Mouse (Mus musculus): ENCODE measurements around the gene Ptprb. TPM values are rescaled to one million over a fixed set of nuclear protein-coding genes. Genes with fewer than 3 reads are reported as not detected.

The Ptprb gene
- polyA plus RNA-seq, 1 experiment from 2014 or later, result 2.8 TPM

GRCm38 (mm10) chr10:116382826-116383685 lies 107.7 kb downstream of the Ptprb start:
- no peak overlapping the region for H3K9ac ChIP-seq
- H3K4me1 ChIP-seq, result peaks cover 14% of the 10 kb centered on the region
- no peak overlapping the region for H3K4me3 ChIP-seq
- peak overlapping the region; percentile 51; the same call in 1 of the 2 replicates for H3K27ac ChIP-seq
- no peak overlapping the region for H3K4me2 ChIP-seq
- no peaks in the 10 kb centered on the region for H3K27me3 ChIP-seq
- ATAC-seq (ENCODE audit: insufficient number of reproducible peaks, insufficient read depth, low FRiP score, low TSS enrichment, low read depth), result no peak
- 54% methylated on average over 13 of the region's 13 CpGs for WGBS
- no peaks in the 10 kb centered on the region for H3K9me3 ChIP-seq
- no peaks in the 10 kb centered on the region for H3K36me3 ChIP-seq

DNA sequence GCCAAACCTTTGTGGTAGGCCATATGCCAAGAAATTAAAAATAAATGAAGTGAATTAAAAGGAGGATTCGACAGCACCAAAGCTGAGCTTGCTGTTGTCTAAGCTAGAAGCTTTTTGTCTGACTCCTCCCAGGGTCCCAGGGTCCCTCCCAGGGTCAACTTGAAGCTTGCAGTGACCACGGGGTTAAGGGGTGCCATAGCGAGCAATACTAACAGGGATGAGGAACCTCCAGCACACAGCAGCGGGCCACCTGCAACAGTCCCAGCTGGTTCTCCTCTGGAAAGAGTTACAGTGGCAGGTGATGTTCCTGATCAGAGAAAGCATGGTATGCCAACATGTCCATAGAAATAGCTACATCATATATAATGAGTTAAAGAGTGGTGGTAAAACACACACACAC lies 109.1 kb downstream of the Ptprb start:
- H3K4me2 ChIP-seq, result no peak overlapping the region
- no peaks in the 10 kb centered on the region for H3K27me3 ChIP-seq
- no peaks in the 10 kb centered on the region for H3K9me3 ChIP-seq
- no peak for ATAC-seq (ENCODE audit: insufficient number of reproducible peaks, insufficient read depth, low FRiP score, low TSS enrichment, low read depth)
- no peak overlapping the region for H3K9ac ChIP-seq
- no peak overlapping the region for H3K4me3 ChIP-seq
- no peaks in the 10 kb centered on the region for H3K36me3 ChIP-seq
- no peak overlapping the region for H3K27ac ChIP-seq
- WGBS, result 74% methylated on average over 4 of the region's 4 CpGs
- peaks cover 14% of the 10 kb centered on the region for H3K4me1 ChIP-seq

- 30% methylated on average over 7 of the region's 7 CpGs for WGBS
Observed at GRCm38 (mm10) chr10:116386391-116386885, 111.1 kb downstream of the Ptprb start.

GRCm38 (mm10) chr10:116388840-116389239 lies 113.5 kb downstream of the Ptprb start:
- H3K27ac ChIP-seq, result no peak overlapping the region
- 71% methylated on average over 6 of the region's 6 CpGs for WGBS

More at GRCm38 (mm10) chr10:116386391-116386885, 111.1 kb downstream of the Ptprb start:
- Histone ChIP-seq H3K9me3 (no peaks in the 10 kb centered on the region), H3K27me3 (no peaks in the 10 kb centered on the region), H3K27ac (no peak overlapping the region), H3K4me1 (peaks cover 14% of the 10 kb centered on the region), H3K4me3 (no peak overlapping the region), H3K4me2 (no peak overlapping the region), H3K9ac (0 out of 2 replicates have a peak overlapping the region, but pooled peaks have one; percentile 4), H3K36me3 (no peaks in the 10 kb centered on the region)
- no peak for ATAC-seq (ENCODE audit: insufficient number of reproducible peaks, insufficient read depth, low FRiP score, low TSS enrichment, low read depth)

GRCm38 (mm10) chr10:116393790-116394475 lies 118.6 kb downstream of the Ptprb start:
- ATAC-seq (ENCODE audit: insufficient number of reproducible peaks, insufficient read depth, low FRiP score, low TSS enrichment, low read depth), result no peak

More at GRCm38 (mm10) chr10:116388840-116389239, 113.5 kb downstream of the Ptprb start:
- Histone ChIP-seq H3K4me1 (peaks cover 20% of the 10 kb centered on the region), H3K9ac (no peak overlapping the region), H3K9me3 (no peaks in the 10 kb centered on the region), H3K36me3 (no peaks in the 10 kb centered on the region), H3K4me2 (no peak overlapping the region), H3K4me3 (no peak overlapping the region), H3K27me3 (no peaks in the 10 kb centered on the region)
- no peak for ATAC-seq (ENCODE audit: insufficient number of reproducible peaks, insufficient read depth, low FRiP score, low TSS enrichment, low read depth)

DNA sequence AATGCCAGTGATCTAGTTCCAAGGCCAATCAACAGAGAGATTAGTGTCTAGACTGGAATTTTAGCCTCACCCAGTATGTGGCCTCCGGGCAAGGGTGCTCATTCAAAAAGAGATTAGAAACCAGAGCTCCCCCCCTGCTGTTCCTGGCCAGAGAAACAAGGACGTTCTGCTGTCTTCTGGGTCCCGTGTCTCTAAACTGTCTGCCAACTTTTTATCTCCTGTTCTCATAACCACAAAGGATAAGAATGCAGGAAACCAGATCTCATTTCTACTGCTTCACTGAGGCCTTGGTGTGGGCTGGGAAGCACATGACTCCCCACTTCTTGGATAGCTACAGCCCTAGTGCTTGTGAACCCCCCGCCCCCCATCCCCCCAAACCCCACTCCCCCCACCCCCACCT lies 119.3 kb downstream of the Ptprb start:
- ATAC-seq (ENCODE audit: insufficient number of reproducible peaks, insufficient read depth, low FRiP score, low TSS enrichment, low read depth), result peak; percentile 83
- 19% methylated on average over 4 of the region's 4 CpGs for WGBS
- Histone ChIP-seq H3K27ac (0 out of 2 replicates have a peak overlapping the region, but pooled peaks have one; percentile 71), H3K36me3 (no peaks in the 10 kb centered on the region), H3K9ac (no peak overlapping the region), H3K4me2 (no peak overlapping the region), H3K27me3 (no peaks in the 10 kb centered on the region), H3K9me3 (no peaks in the 10 kb centered on the region), H3K4me3 (no peak overlapping the region), H3K4me1 (peaks cover 22% of the 10 kb centered on the region)

More at GRCm38 (mm10) chr10:116393790-116394475, 118.6 kb downstream of the Ptprb start:
- no peaks in the 10 kb centered on the region for H3K27me3 ChIP-seq
- H3K27ac ChIP-seq, result peak overlapping the region; percentile 71
- H3K9ac ChIP-seq, result no peak overlapping the region
- no peak overlapping the region for H3K4me3 ChIP-seq
- H3K4me1 ChIP-seq, result peaks cover 22% of the 10 kb centered on the region
- no peaks in the 10 kb centered on the region for H3K9me3 ChIP-seq
- no peaks in the 10 kb centered on the region for H3K36me3 ChIP-seq
- peak overlapping the region; percentile 22; the same call in 1 of the 2 replicates for H3K4me2 ChIP-seq
- WGBS, result 56% methylated on average over 9 of the region's 9 CpGs

GRCm38 (mm10) chr10:116396279-116396678 lies 121.0 kb downstream of the Ptprb start:
- H3K4me2 ChIP-seq, result no peak overlapping the region
- no peak overlapping the region for H3K4me3 ChIP-seq
- ATAC-seq (ENCODE audit: insufficient number of reproducible peaks, insufficient read depth, low FRiP score, low TSS enrichment, low read depth), result no peak
- H3K27me3 ChIP-seq, result no peaks in the 10 kb centered on the region
- 80% methylated on average over 5 of the region's 5 CpGs for WGBS
- no peak overlapping the region for H3K9ac ChIP-seq
- no peaks in the 10 kb centered on the region for H3K36me3 ChIP-seq
- H3K4me1 ChIP-seq, result peaks cover 22% of the 10 kb centered on the region
- no peak overlapping the region for H3K27ac ChIP-seq
- H3K9me3 ChIP-seq, result no peaks in the 10 kb centered on the region

DNA sequence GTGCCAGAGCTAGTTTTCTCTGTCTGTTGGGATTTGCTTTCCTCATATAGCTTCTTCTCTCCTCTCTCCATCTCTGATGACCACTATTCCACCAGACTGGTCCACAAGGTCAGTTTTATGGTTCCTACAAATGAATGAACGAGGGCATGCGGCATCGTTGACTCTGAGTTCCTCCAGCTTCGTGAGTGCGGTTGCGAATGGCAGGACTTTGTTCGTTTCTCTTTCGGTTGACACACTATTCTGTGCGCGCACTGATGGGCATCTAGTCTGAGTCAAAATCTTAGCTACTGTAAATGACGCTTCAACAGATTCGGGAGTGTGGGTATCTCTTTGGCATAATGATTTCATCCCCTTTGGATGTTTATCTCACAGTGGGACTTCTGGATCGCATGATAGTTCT lies 121.6 kb downstream of the Ptprb start:
- 87% methylated on average over 13 of the region's 13 CpGs for WGBS
- no peak for ATAC-seq (ENCODE audit: insufficient number of reproducible peaks, insufficient read depth, low FRiP score, low TSS enrichment, low read depth)
- no peaks in the 10 kb centered on the region for H3K27me3 ChIP-seq

DNA sequence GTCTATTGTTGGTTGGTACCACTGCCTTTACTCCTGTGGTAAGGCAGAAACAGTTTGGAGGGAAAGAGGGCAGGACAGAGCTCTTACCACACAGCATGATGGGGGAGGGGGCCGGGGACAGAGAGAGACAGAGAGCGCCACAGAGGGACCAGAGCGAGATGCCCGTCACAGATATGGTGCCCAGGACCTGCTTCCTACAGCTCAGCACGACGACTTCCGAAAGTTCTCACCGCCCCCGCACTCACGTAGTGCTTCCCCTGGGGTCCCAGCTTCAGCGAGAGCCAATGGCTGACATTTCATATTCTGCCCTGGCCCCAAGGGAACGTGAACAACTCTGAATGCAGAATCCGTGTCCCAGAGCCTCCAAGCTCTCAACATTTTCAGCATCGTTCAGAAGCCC lies 122.2 kb downstream of the Ptprb start:
- Histone ChIP-seq H3K36me3 (no peaks in the 10 kb centered on the region), H3K4me3 (peak overlapping the region; percentile 24)
- 32% methylated on average over 14 of the region's 14 CpGs for WGBS

More for the DNA sequence above, 121.6 kb downstream of the Ptprb start:
- H3K9ac ChIP-seq, result no peak overlapping the region
- no peak overlapping the region for H3K4me3 ChIP-seq
- H3K4me2 ChIP-seq, result no peak overlapping the region
- no peaks in the 10 kb centered on the region for H3K36me3 ChIP-seq
- peaks cover 22% of the 10 kb centered on the region for H3K4me1 ChIP-seq
- no peaks in the 10 kb centered on the region for H3K9me3 ChIP-seq
- no peak overlapping the region for H3K27ac ChIP-seq

DNA sequence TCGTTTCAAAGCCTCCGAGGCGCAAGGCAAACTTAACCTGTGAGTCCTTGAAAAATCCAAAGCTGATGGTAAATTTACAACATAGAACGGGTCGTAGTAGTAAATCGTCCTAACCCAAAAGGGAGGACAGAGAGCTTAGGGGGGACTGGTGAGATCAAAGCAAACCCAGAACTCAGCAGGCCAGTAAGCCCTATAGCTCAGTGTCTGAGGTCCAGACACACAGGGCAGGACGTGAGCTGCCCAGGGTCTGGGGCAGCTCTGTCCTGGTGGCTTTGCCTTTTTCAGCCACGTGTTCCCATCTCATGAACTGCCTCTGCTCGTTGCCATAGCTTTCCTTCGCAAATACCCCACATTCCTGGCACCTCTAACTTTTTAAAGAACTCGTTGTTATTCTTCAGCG lies 122.7 kb downstream of the Ptprb start:
- H3K4me1 ChIP-seq, result peaks cover 22% of the 10 kb centered on the region
- no peaks in the 10 kb centered on the region for H3K27me3 ChIP-seq
- no peak overlapping the region for H3K27ac ChIP-seq
- peak overlapping the region; percentile 53 for H3K4me2 ChIP-seq
- no peak for ATAC-seq (ENCODE audit: insufficient number of reproducible peaks, insufficient read depth, low FRiP score, low TSS enrichment, low read depth)
- no peaks in the 10 kb centered on the region for H3K36me3 ChIP-seq
- H3K9ac ChIP-seq, result no peak overlapping the region
- H3K4me3 ChIP-seq, result peak overlapping the region; percentile 24; the same call in 1 of the 2 replicates
- no peaks in the 10 kb centered on the region for H3K9me3 ChIP-seq
- 53% methylated on average over 12 of the region's 12 CpGs for WGBS

More for the DNA sequence above, 122.2 kb downstream of the Ptprb start:
- Histone ChIP-seq H3K4me1 (peaks cover 22% of the 10 kb centered on the region), H3K27me3 (no peaks in the 10 kb centered on the region), H3K9me3 (no peaks in the 10 kb centered on the region), H3K27ac (no peak overlapping the region), H3K9ac (no peak overlapping the region), H3K4me2 (peak overlapping the region; percentile 53)
- ATAC-seq (ENCODE audit: insufficient number of reproducible peaks, insufficient read depth, low FRiP score, low TSS enrichment, low read depth), result no peak

GRCm38 (mm10) chr10:116402742-116403425 lies 127.6 kb downstream of the Ptprb start:
- 0 out of 2 replicates have a peak, but pooled peaks cover 2% of the 10 kb centered on the region for H3K4me1 ChIP-seq
- H3K36me3 ChIP-seq, result no peaks in the 10 kb centered on the region
- no peaks in the 10 kb centered on the region for H3K27me3 ChIP-seq
- H3K27ac ChIP-seq, result no peak overlapping the region
- ATAC-seq (ENCODE audit: insufficient number of reproducible peaks, insufficient read depth, low FRiP score, low TSS enrichment, low read depth), result no peak
- H3K4me3 ChIP-seq, result no peak overlapping the region
- 80% methylated on average over 6 of the region's 6 CpGs for WGBS
- H3K4me2 ChIP-seq, result no peak overlapping the region
- H3K9me3 ChIP-seq, result no peaks in the 10 kb centered on the region
- no peak overlapping the region for H3K9ac ChIP-seq
